Mouse (Mus musculus) bone marrow macrophage, adult 2 months (primary cell): ENCODE measurements around the gene Pawr.

Source experiments
- CTCF ChIP-seq: IDR thresholded peaks from 2 replicates; pipeline ENCODE4 v1.5.1; 2012; ENCODE audit warnings: low read depth, mild to moderate bottlenecking, low read length, moderate library complexity
- POLR2A ChIP-seq: IDR thresholded peaks from 2 replicates; pipeline ENCODE4 v1.6.1; 2012; ENCODE audit warnings: mild to moderate bottlenecking, low read depth, low read length, borderline replicate concordance

- no peak for TF ChIP-seq CTCF
- no peak for TF ChIP-seq POLR2A
Observed at GRCm38 (mm10) chr10:108311396-108311795, 20.5 kb upstream of the Pawr start.
